Mouse (Mus musculus): ENCODE results near the gene Hoxd4.

Gene Hoxd4

GRCm38 (mm10) chr2:74703317-74703716, 8.4 kb upstream of the Hoxd4 start:
- in situ Hi-C loops (cut with MboI; ENCODE audit: low sequenced_read_pairs) = loop anchor here (25.0 kb wide), 1 partner anchor 884 kb away; no protein-coding TSS in a partner anchor

GRCm38 (mm10) chr2:74703720-74704392, 7.9 kb upstream of the Hoxd4 start:
- in situ Hi-C loops (cut with MboI; ENCODE audit: low sequenced_read_pairs) = loop anchor here (25.0 kb wide), 1 partner anchor 883 kb away; no protein-coding TSS in a partner anchor

GRCm38 (mm10) chr2:74704393-74704998, 7.2 kb upstream of the Hoxd4 start, which contains the start of gene Hoxd8:
Gene Hoxd8, plus strand, starts transcription at chr2:74704615.
- in situ Hi-C loops (cut with MboI; ENCODE audit: low sequenced_read_pairs) = loop anchor here (25.0 kb wide), 1 partner anchor 883 kb away; no protein-coding TSS in a partner anchor

GRCm38 (mm10) chr2:74704999-74705466, 6.7 kb upstream of the Hoxd4 start:
- in situ Hi-C loops (cut with MboI; ENCODE audit: low sequenced_read_pairs) = loop anchor here (25.0 kb wide), 1 partner anchor 882 kb away; no protein-coding TSS in a partner anchor

- in situ Hi-C loops (cut with MboI; ENCODE audit: low sequenced_read_pairs) = loop anchor here (25.0 kb wide), 1 partner anchor 882 kb away; no protein-coding TSS in a partner anchor
These were observed 6.2 kb upstream of the Hoxd4 start for GRCm38 (mm10) chr2:74705467-74706089.

DNA sequence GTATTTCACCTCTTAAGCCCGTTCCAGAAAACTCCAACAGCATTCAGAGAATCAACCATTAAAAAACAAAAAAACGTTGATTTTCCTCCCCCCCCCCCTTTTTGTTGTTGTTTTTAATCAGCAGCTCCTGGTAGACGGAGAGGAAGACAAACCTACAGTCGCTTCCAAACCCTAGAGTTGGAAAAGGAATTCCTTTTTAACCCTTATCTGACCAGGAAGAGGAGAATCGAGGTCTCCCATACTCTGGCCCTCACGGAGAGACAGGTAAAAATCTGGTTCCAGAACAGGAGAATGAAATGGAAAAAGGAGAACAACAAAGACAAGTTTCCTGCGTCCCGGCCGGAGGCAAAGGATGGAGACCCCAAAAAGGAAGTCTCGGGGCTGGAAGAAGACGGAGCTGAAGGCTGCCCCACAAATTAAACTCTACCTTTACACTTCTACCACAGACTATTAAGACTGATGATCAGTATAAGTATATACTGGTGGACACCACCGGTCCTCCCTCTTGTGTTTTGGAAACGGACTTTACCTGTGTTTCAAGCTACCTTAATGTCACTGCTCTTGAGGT, 5.3 kb upstream of the Hoxd4 start:
- in situ Hi-C loops (cut with MboI; ENCODE audit: low sequenced_read_pairs) = loop anchor here (25.0 kb wide), 1 partner anchor 881 kb away; no protein-coding TSS in a partner anchor

- in situ Hi-C loops (cut with MboI; ENCODE audit: low sequenced_read_pairs) = loop anchor here (25.0 kb wide), 1 partner anchor 880 kb away; no protein-coding TSS in a partner anchor
These were observed 4.1 kb upstream of the Hoxd4 start for GRCm38 (mm10) chr2:74707599-74707998.

DNA sequence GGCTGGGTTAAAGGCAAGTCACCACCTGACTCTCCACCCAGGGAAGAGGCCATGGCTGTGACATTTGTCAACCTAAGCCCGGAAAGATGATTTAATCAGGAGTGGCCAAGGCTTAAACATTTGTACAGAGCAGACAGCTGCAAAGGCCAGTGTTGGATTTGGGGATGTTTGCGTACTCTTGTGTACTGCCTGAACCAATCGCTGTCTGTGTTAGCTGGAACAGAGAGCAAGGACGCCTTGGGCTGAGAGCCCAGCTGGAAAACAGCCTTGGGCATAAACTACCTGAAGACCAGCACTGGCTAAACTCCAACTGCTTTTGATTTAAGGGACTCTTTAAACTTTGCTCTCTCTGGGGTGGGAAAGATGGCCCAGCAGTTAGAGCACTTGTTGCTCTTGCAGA, 3.1 kb upstream of the Hoxd4 start:
- in situ Hi-C loops (cut with MboI; ENCODE audit: low sequenced_read_pairs) = loop anchor here (25.0 kb wide), 1 partner anchor 879 kb away; no protein-coding TSS in a partner anchor

- in situ Hi-C loops (cut with MboI; ENCODE audit: low sequenced_read_pairs) = loop anchor here (25.0 kb wide), 1 partner anchor 878 kb away; no protein-coding TSS in a partner anchor
These were observed 2.0 kb upstream of the Hoxd4 start for GRCm38 (mm10) chr2:74709465-74710419.

DNA sequence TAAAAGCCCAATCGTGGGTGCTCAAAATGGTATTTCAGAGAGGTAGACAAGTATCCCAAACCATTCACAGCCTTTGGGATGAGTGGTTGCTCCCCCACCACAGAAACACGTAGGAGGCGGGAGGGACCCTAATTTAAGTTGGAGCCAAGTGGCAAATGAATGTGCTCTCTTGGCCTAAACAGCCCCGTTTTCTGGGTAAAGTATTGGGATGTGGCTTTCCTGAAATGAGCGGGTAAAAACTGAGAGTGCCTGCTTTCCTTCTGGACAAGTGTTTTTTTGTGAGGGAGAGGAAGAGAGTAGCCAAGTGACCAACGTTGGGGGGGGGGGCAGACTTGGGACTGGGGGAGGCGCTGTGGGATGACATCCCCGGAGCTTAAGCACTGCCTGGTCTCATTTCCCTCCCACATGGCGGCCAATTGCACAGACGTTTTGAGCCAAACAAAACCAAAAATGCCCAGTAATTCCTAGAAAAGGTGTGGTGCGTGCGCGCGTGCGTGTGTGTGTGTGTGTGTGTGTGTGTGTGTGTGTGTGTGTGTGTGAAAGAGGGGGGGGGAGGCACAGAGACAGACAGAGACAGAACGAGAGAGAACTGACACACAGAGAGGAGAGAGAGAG, 693 bp upstream of the Hoxd4 start:
- in situ Hi-C loops (cut with MboI; ENCODE audit: low sequenced_read_pairs) = loop anchor here (25.0 kb wide), 1 partner anchor 876 kb away; no protein-coding TSS in a partner anchor

GRCm38 (mm10) chr2:74713239-74714150, 1.8 kb downstream of the Hoxd4 start:
- in situ Hi-C loops (cut with MboI; ENCODE audit: low sequenced_read_pairs) = loop anchor here (25.0 kb wide), 1 partner anchor 874 kb away; no protein-coding TSS in a partner anchor

GRCm38 (mm10) chr2:74714156-74714789, 2.5 kb downstream of the Hoxd4 start:
- in situ Hi-C loops (cut with MboI; ENCODE audit: low sequenced_read_pairs) = loop anchor here (25.0 kb wide), 1 partner anchor 873 kb away; no protein-coding TSS in a partner anchor

- in situ Hi-C loops (cut with MboI; ENCODE audit: low sequenced_read_pairs) = loop anchor here (5.0 to 25.0 kb wide), 2 partner anchors 247 to 872 kb away; no protein-coding TSS in a partner anchor
These were observed 3.2 kb downstream of the Hoxd4 start for GRCm38 (mm10) chr2:74714881-74715280.

- in situ Hi-C loops (cut with MboI; ENCODE audit: low sequenced_read_pairs) = loop anchor here (5.0 to 25.0 kb wide), 2 partner anchors 247 to 872 kb away; no protein-coding TSS in a partner anchor
These were observed 3.9 kb downstream of the Hoxd4 start for GRCm38 (mm10) chr2:74715504-74716241.

- in situ Hi-C loops (cut with MboI; ENCODE audit: low sequenced_read_pairs) = loop anchor here (25.0 kb wide), 1 partner anchor 867 kb away; no protein-coding TSS in a partner anchor
These were observed 8.7 kb downstream of the Hoxd4 start for GRCm38 (mm10) chr2:74720384-74720783.

DNA sequence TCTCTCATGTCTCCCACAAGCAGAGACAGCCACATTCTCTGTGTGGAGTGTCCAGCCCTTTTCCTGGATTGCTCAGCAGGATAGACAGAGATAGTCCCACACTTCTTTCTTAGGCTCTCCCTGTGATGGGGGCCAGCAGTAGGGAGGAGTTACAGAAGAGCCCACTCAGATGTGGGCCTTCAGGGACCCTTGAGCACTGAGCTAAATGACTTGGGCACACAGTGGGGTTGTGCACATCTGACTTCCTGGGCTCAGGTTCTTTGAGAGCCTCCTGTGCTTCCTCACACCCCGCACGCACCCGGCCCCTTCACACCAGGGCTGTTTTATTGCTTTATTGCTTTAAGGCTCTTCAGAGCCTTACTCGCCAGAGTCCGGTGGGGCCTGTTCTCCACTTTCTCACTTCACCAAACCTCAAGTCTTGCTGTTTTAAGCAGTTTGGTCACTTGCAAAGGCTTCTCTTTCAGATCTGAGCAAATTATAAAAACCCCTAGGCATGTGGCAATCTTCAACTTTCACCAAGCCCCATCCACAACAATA, 9.3 kb downstream of the Hoxd4 start:
- in situ Hi-C loops (cut with MboI; ENCODE audit: low sequenced_read_pairs) = loop anchor here (25.0 kb wide), 1 partner anchor 866 kb away; no protein-coding TSS in a partner anchor

All from CH12F3 (cell line).